Mouse (Mus musculus) liver, embryonic 14.5 days (tissue): ENCODE data around the gene Klf6. TPM values are rescaled to one million over a fixed set of nuclear protein-coding genes. Genes with fewer than 3 reads are reported as not detected.

ENCODE experiments used
- ATAC-seq: fragments of 200-750 bp; cut with Nextera tagmentation; 2 replicates; pipeline ENCODE4 v1.8.0; 2017; ENCODE audit warnings: moderate number of reproducible peaks, mild to moderate bottlenecking, moderate library complexity; ENCODE audit not compliant: insufficient read depth
- DNase-seq, 3 experiments: peaks; one replicate each; pipeline ENCODE4 v3.0.0-alpha.2; 2012 to 2013; ENCODE audit warnings: low read depth in 3 of 3, low spot score in 3 of 3
- H3K27ac ChIP-seq: fragments of 300-500 bp; sonication (generic); 2 replicates; pipeline ENCODE4 v1.5.1; 2014; ENCODE audit warnings: moderate library complexity, mild to moderate bottlenecking, control low read depth, inconsistent platforms
- H3K27me3 ChIP-seq: fragments of 300-500 bp; sonication (generic); 2 replicates; pipeline ENCODE4 v1.6.1; 2014; ENCODE audit warnings: mild to moderate bottlenecking, low read length, moderate library complexity; ENCODE audit not compliant: control insufficient read depth, insufficient read depth
- H3K36me3 ChIP-seq: fragments of 300-500 bp; sonication (generic); replicated peaks from 2 replicates; pipeline ENCODE4 v1.6.1; 2014; ENCODE audit warnings: low read depth; ENCODE audit not compliant: control insufficient read depth, insufficient read depth
- H3K4me1 ChIP-seq, 2 experiments: fragments of 200-500 bp in 1 of 2; fragments of 300-500 bp in 1 of 2; sonication (generic) in 1 of 2; replicated peaks; 2 replicates each; pipeline ENCODE4 v1.6.1; 2012 to 2014; ENCODE audit warnings: antibody characterized with exemption in 1 of 2, inconsistent platforms in 1 of 2, low read length in 1 of 2; ENCODE audit not compliant: control insufficient read depth in 2 of 2, insufficient read depth in 2 of 2
- H3K4me2 ChIP-seq: fragments of 300-500 bp; sonication (generic); 2 replicates; pipeline ENCODE4 v1.6.1; 2014; ENCODE audit warnings: low read depth, mild to moderate bottlenecking, control low read depth, moderate library complexity
- H3K4me3 ChIP-seq, 2 experiments: fragments of 200-500 bp in 1 of 2; fragments of 300-500 bp in 1 of 2; sonication (generic) in 1 of 2; 2 replicates each; pipeline ENCODE4 v1.5.1; 2012 to 2014; ENCODE audit warnings: low read depth in 2 of 2, low read length in 2 of 2, mild to moderate bottlenecking in 2 of 2, control low read depth in 1 of 2, inconsistent platforms in 1 of 2, moderate library complexity in 1 of 2; ENCODE audit not compliant: insufficient read depth in 1 of 2
- H3K9ac ChIP-seq: fragments of 300-500 bp; sonication (generic); replicated peaks from 2 replicates; pipeline ENCODE4 v1.6.1; 2014; ENCODE audit warnings: mild to moderate bottlenecking, control low read depth, moderate library complexity
- H3K9me3 ChIP-seq: fragments of 300-500 bp; sonication (generic); 2 replicates; pipeline ENCODE4 v1.6.1; 2016; ENCODE audit warnings: low read length, mixed read lengths; ENCODE audit not compliant: control insufficient read depth
- CTCF ChIP-seq: IDR thresholded peaks from 2 replicates; pipeline ENCODE4 v1.5.1; 2016; ENCODE audit warnings: antibody characterized with exemption, low read depth, control low read depth
- EP300 ChIP-seq: IDR thresholded peaks from 2 replicates; pipeline ENCODE4 v1.6.1; 2016; ENCODE audit warnings: antibody characterized with exemption, low read depth
- WGBS: fragments of 180-500 bp; shearing (Covaris S2); extraction: QIAGEN DNeasy Blood & Tissue Kit; methylation state at CpG from one replicate; pipeline ENCODE4 v1.1.7; 2014; ENCODE audit not compliant: insufficient replicate concordance; 5-methylcytosine and 5-hydroxymethylcytosine counted together
- polyA plus RNA-seq, 2 experiments: library from polyadenylated mRNA; depleted of rRNA in 1 of 2; stranded (reverse) in 1 of 2; unstranded in 1 of 2; fragments of >200 nt; fragmentation: Nextera tagmentation in 1 of 2; extraction: Ambion mirVana in 1 of 2; gene quantifications; 2 replicates each; pipeline versions ENCODE4 v1.2.1 to v1.2.3; 2012 to 2014

Klf6 gene
- polyA plus RNA-seq, 2 experiments, result 4.5 to 12.5 TPM

GRCm38 (mm10) chr13:5871414-5871813, 10.1 kb downstream of the Klf6 start:
- Histone ChIP-seq H3K9me3 (no peaks in the 10 kb centered on the region), H3K9ac (no peak overlapping the region), H3K4me3 (no peak overlapping the region), H3K4me2 (no peak overlapping the region), H3K4me1 (peaks cover 0 to 2% of the 10 kb centered on the region in 2 experiments; a peak in 1 of 4 replicates), H3K27ac (no peak overlapping the region), H3K27me3 (no peaks in the 10 kb centered on the region), H3K36me3 (peaks cover 9% of the 10 kb centered on the region)
- WGBS, result 75% methylated on average over 7 of the region's 7 CpGs
- TF ChIP-seq CTCF (no peak), EP300 (no peak)
- DNase-seq, result no peak
- no peak for ATAC-seq

DNA sequence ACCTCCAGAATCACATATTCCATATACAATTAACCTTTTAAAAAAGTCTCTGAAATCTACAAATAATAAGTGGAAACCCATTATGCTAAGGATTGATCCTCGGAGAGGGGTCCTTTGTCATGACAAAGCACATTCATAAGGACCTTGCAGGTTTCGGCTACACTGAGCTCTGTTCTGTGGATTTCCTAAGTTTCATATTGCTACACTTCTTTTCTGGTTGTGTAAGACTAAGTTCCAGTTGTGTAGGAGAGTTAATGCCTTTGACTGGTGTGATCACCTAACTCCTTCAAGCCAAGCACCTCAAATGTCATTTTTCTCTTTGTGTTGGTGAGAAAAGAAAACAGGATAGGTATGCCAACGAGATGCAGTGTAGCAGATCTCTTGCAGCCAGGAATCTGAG, 12.4 kb downstream of the Klf6 start:
- Histone ChIP-seq H3K4me3 (no peak overlapping the region), H3K36me3 (no peaks in the 10 kb centered on the region)

GRCm38 (mm10) chr13:5875478-5875877, 14.2 kb downstream of the Klf6 start:
- Histone ChIP-seq H3K4me1 (no peaks in the 10 kb centered on the region; a peak in 1 of 4 replicates), H3K9me3 (no peaks in the 10 kb centered on the region), H3K9ac (no peak overlapping the region), H3K27me3 (no peaks in the 10 kb centered on the region), H3K4me2 (no peak overlapping the region), H3K4me3 (no peak overlapping the region), H3K27ac (no peak overlapping the region), H3K36me3 (no peaks in the 10 kb centered on the region)
- WGBS, result 64% methylated on average over 3 of the region's 3 CpGs
- DNase-seq (no peak), ATAC-seq (no peak)
- TF ChIP-seq CTCF (no peak), EP300 (no peak)

More for the DNA sequence above, 12.4 kb downstream of the Klf6 start:
- DNase-seq, result no peak
- Histone ChIP-seq H3K27ac (no peak overlapping the region), H3K4me1 (peaks cover 0 to 2% of the 10 kb centered on the region in 2 experiments; a peak in 1 of 4 replicates), H3K9ac (no peak overlapping the region), H3K9me3 (no peaks in the 10 kb centered on the region), H3K27me3 (no peaks in the 10 kb centered on the region), H3K4me2 (no peak overlapping the region)
- TF ChIP-seq CTCF, result no peak
- no peak for TF ChIP-seq EP300
- 58% methylated on average over 3 of the region's 3 CpGs for WGBS
- no peak for ATAC-seq

DNA sequence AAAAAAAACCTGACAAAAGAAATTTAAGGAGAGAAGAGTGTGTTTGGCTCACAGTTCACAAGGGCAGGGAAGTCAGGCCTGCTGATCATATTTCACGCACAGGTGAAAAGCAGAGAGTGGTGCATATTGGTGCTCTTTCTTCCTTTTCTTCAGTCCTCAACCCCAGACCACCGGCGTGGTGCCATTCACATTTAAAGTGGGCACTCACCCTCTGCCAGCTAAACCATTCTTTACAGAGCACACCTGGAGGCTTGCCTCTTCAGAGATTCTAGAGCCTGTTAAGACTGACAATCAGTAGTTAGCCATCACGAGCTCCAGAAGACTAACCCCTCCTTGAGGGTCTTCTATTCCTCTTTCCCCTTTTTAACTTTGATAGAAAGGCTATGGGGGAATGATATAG, 17.5 kb downstream of the Klf6 start:
- Histone ChIP-seq H3K27ac (no peak overlapping the region), H3K4me3 (no peak overlapping the region), H3K9me3 (no peaks in the 10 kb centered on the region), H3K9ac (no peak overlapping the region), H3K4me2 (no peak overlapping the region), H3K4me1 (no peaks in the 10 kb centered on the region), H3K36me3 (no peaks in the 10 kb centered on the region), H3K27me3 (no peaks in the 10 kb centered on the region)
- DNase-seq (no peak), ATAC-seq (no peak)
- WGBS, result 48% methylated on average over 4 of the region's 4 CpGs
- TF ChIP-seq CTCF (no peak), EP300 (no peak)

GRCm38 (mm10) chr13:5886810-5887209, 25.5 kb downstream of the Klf6 start:
- TF ChIP-seq CTCF, result no peak
- no peak for TF ChIP-seq EP300
- H3K4me1 ChIP-seq, result no peaks in the 10 kb centered on the region
- no peak overlapping the region for H3K27ac ChIP-seq
- H3K4me3 ChIP-seq, result no peak overlapping the region
- H3K9me3 ChIP-seq, result no peaks in the 10 kb centered on the region
- ATAC-seq (no peak), DNase-seq (no peak)
- H3K9ac ChIP-seq, result no peak overlapping the region
- H3K36me3 ChIP-seq, result no peaks in the 10 kb centered on the region
- H3K4me2 ChIP-seq, result no peak overlapping the region
- no peaks in the 10 kb centered on the region for H3K27me3 ChIP-seq
- WGBS, result 64% methylated on average over 4 of the region's 4 CpGs
